Mouse (Mus musculus): Measurements from ENCODE around the gene Stam.
"Not testable (repeated sequence)": the region's sequence is repeated elsewhere in the genome, so short reads cannot be mapped to it uniquely, and the experiment has no call there.

Stam gene

DNA sequence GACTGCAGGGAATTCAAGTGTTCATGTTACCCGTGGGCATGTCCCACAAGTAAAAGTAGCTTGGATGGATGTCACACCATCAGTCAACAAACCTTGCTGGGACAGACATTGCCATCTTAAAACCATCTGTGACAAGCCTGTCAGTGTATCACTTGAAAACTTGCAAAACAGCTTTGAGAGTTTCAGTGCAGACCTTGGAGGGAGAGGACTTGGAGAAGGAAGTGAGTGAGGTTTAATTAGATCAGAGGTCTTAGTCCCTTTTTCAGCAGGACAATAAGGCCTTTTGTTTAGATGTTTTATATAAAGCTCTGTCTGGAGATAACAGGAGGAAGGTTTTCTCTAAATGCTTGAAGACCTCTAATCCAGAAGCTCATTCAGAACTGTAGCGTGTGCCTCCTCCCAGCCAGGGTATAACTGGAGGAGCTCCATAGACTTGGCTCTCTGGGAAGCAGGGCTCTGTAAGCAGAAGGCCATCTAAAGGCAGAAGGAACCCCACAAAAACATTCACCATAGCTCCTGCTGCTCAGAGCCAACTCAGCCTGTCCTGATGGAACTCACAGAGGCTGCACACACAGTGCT is 124.5 kb downstream of the Stam start:
- not testable (repeated sequence) for DNase-seq

Data from kidney, postnatal 14 days (tissue).